22 mouse cellular contexts compared by ENCODE assay signal in genomic region chr4:88926082-88926481, GRCm38 (mm10). TPM values are rescaled to one million over a fixed set of nuclear protein-coding genes. Genes with fewer than 3 reads are reported as not detected.
"Had no signal": no experiment of that assay in that cellular context is flagged by ENCODE, and none has a peak within 500 bp of the region (broad histone marks: within the 10 kb centered on the region; RNA-seq: fewer than 3 reads in every experiment).

No protein-coding gene starts in this region.

- ATAC-seq: liver, embryonic 12.5 days had no signal

- H3K9me3 ChIP-seq: limb, embryonic 10.5 days; liver, embryonic 12.5 days; liver, embryonic 15.5 days had no signal

- H3K27me3 ChIP-seq: limb, embryonic 13.5 days; liver, embryonic 12.5 days; liver, embryonic 15.5 days had no signal

- H3K27ac ChIP-seq: layer of hippocampus, adult 2 months; limb, embryonic 10.5 days; limb, embryonic 13.5 days; liver, embryonic 12.5 days; liver, embryonic 15.5 days; stomach, postnatal 0 days had no signal

- H3K4me1 ChIP-seq: liver, embryonic 12.5 days had no signal

- H3K9ac ChIP-seq: limb, embryonic 13.5 days; liver, embryonic 12.5 days; liver, embryonic 15.5 days; lung, embryonic 14.5 days had no signal

- DNase-seq: kidney, adult 11 months; kidney, postnatal 25 days; layer of hippocampus, adult 9-11 months; liver; midbrain, embryonic 14.5 days; thymus, adult 2 months; thymus, postnatal 14 days; thymus, postnatal 4 days had no signal

- H3K4me3 ChIP-seq: layer of hippocampus, adult 2 months; limb, embryonic 10.5 days; limb, embryonic 13.5 days; liver, embryonic 12.5 days; liver, embryonic 15.5 days had no signal

- H3K36me3 ChIP-seq: limb, embryonic 10.5 days; limb, embryonic 13.5 days; liver, embryonic 15.5 days had no signal

- H3K4me2 ChIP-seq: limb, embryonic 13.5 days; liver, embryonic 12.5 days; liver, embryonic 15.5 days; lung, embryonic 14.5 days; midbrain, embryonic 11.5 days had no signal

RNA-seq across cellular contexts. Expression of gene Ifne, which starts 46.1 kb away (rescaled TPM):
- polyA plus RNA-seq: kidney, embryonic 16.5 days; large intestine, adult 2 months; limb, embryonic 10.5 days; limb, embryonic 13.5 days; liver, embryonic 12.5 days; liver, embryonic 15.5 days; lung, embryonic 14.5 days; midbrain, embryonic 11.5 days; midbrain, embryonic 14.5 days; midbrain, postnatal 0 days; neural tube, embryonic 11.5 days; neural tube, embryonic 14.5 days; stomach, embryonic 14.5 days; thymus, adult 2 months had no signal
